Mouse (Mus musculus): ENCODE results near the gene Rara.

- no peak for TF ChIP-seq EP300 (optimal IDR thresholded peaks at IDR 0.05)
- TF ChIP-seq CTCF (IDR thresholded peaks at IDR 0.05; ENCODE audit: low read depth): no peak
These were observed 43.9 kb downstream of the Rara start for GRCm38 (mm10) chr11:98971316-98972031.

Measured in stomach, postnatal 0 days (tissue).